8 mouse cellular contexts compared by ENCODE assay signal in the genomic region with DNA sequence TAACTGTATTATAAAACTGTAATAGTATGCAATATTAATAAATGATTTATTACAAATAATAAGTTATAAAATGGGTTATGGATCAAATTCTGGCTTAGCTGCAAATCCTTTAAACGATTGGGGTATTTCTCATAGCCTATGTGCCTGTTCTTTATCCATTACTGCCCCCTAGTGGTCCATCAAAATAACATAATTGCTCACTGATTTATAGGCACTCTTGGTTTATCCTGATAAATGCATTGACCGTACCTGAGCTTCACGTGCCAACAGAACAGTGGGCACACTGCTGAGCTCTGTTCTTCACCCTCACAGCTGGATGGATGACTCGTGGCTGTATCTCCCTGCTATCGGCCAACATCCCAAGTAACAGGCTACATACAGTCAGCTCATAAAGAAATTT. TPM values are rescaled to one million over a fixed set of nuclear protein-coding genes. Genes with fewer than 3 reads are reported as not detected.
A peak's percentile ranks its signal among the peaks of the same experiment; 100 is the strongest.
DNase-seq lines count a peak whose midpoint lies in the region; ATAC-seq and TF ChIP-seq lines count a peak whose summit lies in the region.
"Had no signal": no experiment of that assay in that cellular context is flagged by ENCODE, and none has a peak within 500 bp of the region (broad histone marks: within the 10 kb centered on the region; RNA-seq: fewer than 3 reads in every experiment).

No protein-coding gene starts in this region.

- 12% methylated on average over 5 of the region's 5 CpGs for WGBS in intestine, embryonic 15.5 days

- H3K4me3 ChIP-seq in MEL (ENCODE audit: control insufficient read depth in 1 of 2, insufficient read depth in 1 of 2, low read depth in 2 of 2, low read length in 2 of 2), result no peak overlapping the region
- no peak overlapping the region for H3K4me3 ChIP-seq in intestine, embryonic 15.5 days (replicated peaks)
- H3K4me3 ChIP-seq: heart, embryonic 15.5 days had no signal

- peaks cover 8 to 15% of the 10 kb centered on the region in 2 experiments for H3K27me3 ChIP-seq in MEL (ENCODE audit: control insufficient read depth in 1 of 2, insufficient read depth in 2 of 2, low read length in 2 of 2)
- H3K27me3 ChIP-seq in intestine, embryonic 15.5 days (replicated peaks), result no peaks in the 10 kb centered on the region
- H3K27me3 ChIP-seq: heart, embryonic 15.5 days had no signal

- TF ChIP-seq POLR2A in MEL (IDR thresholded peaks at IDR 0.05; ENCODE audit: control insufficient read depth in 1 of 2, insufficient read depth in 1 of 2, low read depth in 1 of 2, low read length in 2 of 2, poor library complexity in 1 of 2), result no peak

- H3K27ac ChIP-seq in MEL (ENCODE audit: control insufficient read depth, low read depth, low read length), result no peak overlapping the region
- no peak overlapping the region for H3K27ac ChIP-seq in intestine, embryonic 15.5 days
- H3K27ac ChIP-seq: heart, embryonic 15.5 days had no signal

- no peaks in the 10 kb centered on the region for H3K36me3 ChIP-seq in MEL (ENCODE audit: control insufficient read depth in 1 of 2, insufficient read depth in 2 of 2, low read length in 2 of 2)
- no peaks in the 10 kb centered on the region for H3K36me3 ChIP-seq in intestine, embryonic 15.5 days
- H3K36me3 ChIP-seq: heart, embryonic 15.5 days had no signal

- TF ChIP-seq EP300 in MEL (IDR thresholded peaks at IDR 0.05; ENCODE audit: low read depth in 1 of 2, low read length in 2 of 2), result no peak

- no peaks in the 10 kb centered on the region for H3K4me1 ChIP-seq in MEL (ENCODE audit: control insufficient read depth in 1 of 2, insufficient read depth in 2 of 2, low read length in 2 of 2)
- H3K4me1 ChIP-seq in intestine, embryonic 15.5 days (replicated peaks), result 0 out of 2 replicates have a peak, but pooled peaks cover 1% of the 10 kb centered on the region

- H3K9me3 ChIP-seq in MEL (replicated peaks; ENCODE audit: insufficient read depth, low read length), result no peaks in the 10 kb centered on the region
- H3K9me3 ChIP-seq in intestine, embryonic 15.5 days, result no peaks in the 10 kb centered on the region
- H3K9me3 ChIP-seq: heart, embryonic 15.5 days had no signal

- TF ChIP-seq CTCF in MEL (IDR thresholded peaks at IDR 0.05 in 2 of 3, conservative IDR thresholded peaks at IDR 0.05 in 1 of 3; ENCODE audit: control insufficient read depth in 1 of 3, insufficient read depth in 1 of 3, low read depth in 2 of 3, low read length in 3 of 3, poor library complexity in 1 of 3, severe bottlenecking in 1 of 3), result peak in 2 of 3 experiments; percentile 59 to 84; a peak in 3 of 6 replicates

- ATAC-seq in intestine, embryonic 15.5 days, result peak; percentile 59; the same call in 1 of the 2 replicates

- no peak overlapping the region for H3K9ac ChIP-seq in MEL (ENCODE audit: control insufficient read depth, low read depth, low read length, poor library complexity, severe bottlenecking)
- no peak overlapping the region for H3K9ac ChIP-seq in intestine, embryonic 15.5 days
- H3K9ac ChIP-seq: heart, embryonic 15.5 days had no signal

- H3K79me2 ChIP-seq in MEL (ENCODE audit: control insufficient read depth, insufficient read depth, low read length, poor library complexity), result no peaks in the 10 kb centered on the region

- no peak overlapping the region for H3K4me2 ChIP-seq in intestine, embryonic 15.5 days (replicated peaks)
- H3K4me2 ChIP-seq: heart, embryonic 15.5 days had no signal

- TF ChIP-seq RAD21 in MEL (IDR thresholded peaks at IDR 0.05; ENCODE audit: low read depth, low read length), result peak; percentile 89

- DNase-seq in layer of hippocampus, adult 11-12 months (ENCODE audit: low spot score), result peak; percentile 39
- DNase-seq in layer of hippocampus, adult 9-11 months, result no peak
- DNase-seq in MEL (ENCODE audit: low read depth, low spot score), result peak; percentile 74
- peak; percentile 37 for DNase-seq in c-Kit-positive CD71-positive TER-119-negative erythroid progenitor cells, embryonic 14.5 days (ENCODE audit: low read depth)
- DNase-seq in retina, postnatal 7 days (ENCODE audit: low read depth, low spot score), result peak; percentile 65
- no peak for DNase-seq in right cerebral cortex, postnatal 25 days

TF ChIP-seq in MEL, 35 proteins besides CTCF, POLR2A, EP300 and RAD21:
- 0 out of 2 replicates have a peak, but pooled peaks have one; percentile 39 for TF ChIP-seq JUND (IDR thresholded peaks at IDR 0.05; ENCODE audit: low read depth, low read length)
- TF ChIP-seq ZC3H11A (IDR thresholded peaks at IDR 0.05; ENCODE audit: low read depth, low read length), result peak; percentile 68
- no peak for TF ChIP-seq ZNF384 (IDR thresholded peaks at IDR 0.05; ENCODE audit: low read depth, low read length)
- TF ChIP-seq TBP (IDR thresholded peaks at IDR 0.05; ENCODE audit: low read depth, low read length), result 0 out of 2 replicates have a peak, but pooled peaks have one; percentile 37
- TF ChIP-seq SMC3 (IDR thresholded peaks at IDR 0.05; ENCODE audit: low read depth, low read length), result peak; percentile 76
- TF ChIP-seq ELF1 (IDR thresholded peaks at IDR 0.05; ENCODE audit: low read depth, low read length), result no peak
- TF ChIP-seq GATA1 (IDR thresholded peaks at IDR 0.05; ENCODE audit: low read depth, low read length), result 0 out of 2 replicates have a peak, but pooled peaks have one; percentile 7
- TF ChIP-seq MAFK (IDR thresholded peaks at IDR 0.05; ENCODE audit: borderline replicate concordance, low read depth, low read length), result no peak
- TF ChIP-seq BHLHE40 (IDR thresholded peaks at IDR 0.05; ENCODE audit: borderline replicate concordance, low read depth, low read length), result peak; percentile 71; the same call in 1 of the 2 replicates
- no peak for TF ChIP-seq USF1 (IDR thresholded peaks at IDR 0.05; ENCODE audit: low read depth, low read length)

RNA-seq across cellular contexts. Expression of gene Pabpc4, which starts 7.5 kb away (rescaled TPM):
- total RNA-seq in MEL (2012; rRNA removed), result 330 and 394 TPM in 2 replicates
- polyA plus RNA-seq in MEL (2012; ENCODE audit: insufficient read depth in 1 of 2, insufficient read length in 2 of 2, low read depth in 1 of 2, low replicate concordance in 2 of 2, missing spikeins in 1 of 2), result 100 to 1,000 TPM in 1 of 2 experiments, not detected in 1; 684 TPM
- 40.7 and 48.7 TPM in 2 replicates for polyA plus RNA-seq in intestine, embryonic 15.5 days (2015; fragmentation: Nextera tagmentation; extraction: Ambion mirVana)

RNA-seq across cellular contexts. Expression of gene Heyl, which starts 21.3 kb away (rescaled TPM):
- not detected in 2 replicates for total RNA-seq in MEL (2012; rRNA removed)
- not detected for polyA plus RNA-seq in MEL (2012; ENCODE audit: insufficient read depth in 1 of 2, insufficient read length in 2 of 2, low read depth in 1 of 2, low replicate concordance in 2 of 2, missing spikeins in 1 of 2)
- 13.7 and 13.9 TPM in 2 replicates for polyA plus RNA-seq in intestine, embryonic 15.5 days (2015; fragmentation: Nextera tagmentation; extraction: Ambion mirVana)

RNA-seq across cellular contexts. Expression of gene Nt5c1a, which starts 53.3 kb away (rescaled TPM):
- not detected in 2 replicates for total RNA-seq in MEL (2012; rRNA removed)
- not detected for polyA plus RNA-seq in MEL (2012; ENCODE audit: insufficient read depth in 1 of 2, insufficient read length in 2 of 2, low read depth in 1 of 2, low replicate concordance in 2 of 2, missing spikeins in 1 of 2)
- polyA plus RNA-seq in intestine, embryonic 15.5 days (2015; fragmentation: Nextera tagmentation; extraction: Ambion mirVana), result not detected in 2 replicates

Comparison
In these comparisons a context has a peak if more than half of its experiments do, and no peak if none do; other contexts are left out.
1. DNase-seq: peak in layer of hippocampus, adult 11-12 months (single experiment), MEL (single experiment), c-Kit-positive CD71-positive TER-119-negative erythroid progenitor cells, embryonic 14.5 days (single experiment) and retina, postnatal 7 days (single experiment); none in layer of hippocampus, adult 9-11 months (single experiment) and right cerebral cortex, postnatal 25 days (single experiment).
2. RNA of gene Heyl, which starts 21.3 kb away (polyA plus RNA-seq): 13.7 to 13.9 TPM in intestine, embryonic 15.5 days; not detected in MEL; every median in the first group is over 10 times any median in the second.